Mouse (Mus musculus) CD4-positive, CD25-positive, alpha-beta regulatory T cell, adult 2 months (primary cell): ENCODE measurements around the gene Zfhx3.

Experiments
- DNase-seq: peaks from one replicate; pipeline ENCODE4 v3.0.0-alpha.2; 2012; ENCODE audit warnings: low read depth, low spot score

Gene Zfhx3

DNA sequence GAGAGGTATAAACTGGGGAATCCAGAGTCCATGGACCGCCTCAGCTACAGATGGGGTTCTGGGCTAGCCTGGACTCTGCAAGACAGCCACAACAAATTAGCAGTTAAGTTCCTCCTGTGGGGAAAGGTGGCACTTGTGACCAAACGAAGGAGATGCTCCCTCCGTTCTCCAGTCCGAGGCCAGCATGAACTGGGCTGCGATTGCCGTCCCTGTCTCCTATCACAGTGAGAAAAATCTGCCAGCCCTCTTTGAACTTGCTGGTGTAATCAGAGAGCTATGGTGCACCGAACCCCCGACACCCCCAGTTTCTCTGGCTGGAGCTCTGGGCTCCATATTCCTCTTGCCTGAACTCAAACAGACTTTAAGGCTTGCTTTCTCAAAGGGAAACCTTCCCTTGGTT, 945.4 kb downstream of the Zfhx3 start:
- peak; percentile 12 for DNase-seq

DNA sequence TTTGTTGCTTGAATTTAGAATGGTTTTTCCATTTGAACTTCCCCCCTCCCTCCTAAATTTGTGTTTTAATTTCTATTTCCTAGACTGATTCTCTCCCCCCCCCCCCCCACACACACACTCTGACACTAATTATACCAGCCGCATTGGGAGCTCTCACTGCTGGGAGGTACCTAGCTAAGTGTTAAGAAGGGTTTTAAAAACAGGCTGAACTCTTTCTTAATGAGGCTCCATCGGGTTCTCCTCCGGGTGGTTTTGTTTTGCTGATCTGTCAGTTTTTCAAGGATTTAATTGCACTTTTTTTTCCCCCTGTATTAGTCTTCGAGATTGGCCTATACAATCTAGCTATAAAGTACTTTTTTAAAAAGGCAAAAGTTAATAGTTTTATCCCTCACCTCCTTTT, 946.5 kb downstream of the Zfhx3 start:
- DNase-seq: no peak

- no peak for DNase-seq
These were observed 947.0 kb downstream of the Zfhx3 start for GRCm38 (mm10) chr8:108889406-108889805.

- no peak for DNase-seq
These were observed 951.8 kb downstream of the Zfhx3 start for GRCm38 (mm10) chr8:108894287-108894686.

DNA sequence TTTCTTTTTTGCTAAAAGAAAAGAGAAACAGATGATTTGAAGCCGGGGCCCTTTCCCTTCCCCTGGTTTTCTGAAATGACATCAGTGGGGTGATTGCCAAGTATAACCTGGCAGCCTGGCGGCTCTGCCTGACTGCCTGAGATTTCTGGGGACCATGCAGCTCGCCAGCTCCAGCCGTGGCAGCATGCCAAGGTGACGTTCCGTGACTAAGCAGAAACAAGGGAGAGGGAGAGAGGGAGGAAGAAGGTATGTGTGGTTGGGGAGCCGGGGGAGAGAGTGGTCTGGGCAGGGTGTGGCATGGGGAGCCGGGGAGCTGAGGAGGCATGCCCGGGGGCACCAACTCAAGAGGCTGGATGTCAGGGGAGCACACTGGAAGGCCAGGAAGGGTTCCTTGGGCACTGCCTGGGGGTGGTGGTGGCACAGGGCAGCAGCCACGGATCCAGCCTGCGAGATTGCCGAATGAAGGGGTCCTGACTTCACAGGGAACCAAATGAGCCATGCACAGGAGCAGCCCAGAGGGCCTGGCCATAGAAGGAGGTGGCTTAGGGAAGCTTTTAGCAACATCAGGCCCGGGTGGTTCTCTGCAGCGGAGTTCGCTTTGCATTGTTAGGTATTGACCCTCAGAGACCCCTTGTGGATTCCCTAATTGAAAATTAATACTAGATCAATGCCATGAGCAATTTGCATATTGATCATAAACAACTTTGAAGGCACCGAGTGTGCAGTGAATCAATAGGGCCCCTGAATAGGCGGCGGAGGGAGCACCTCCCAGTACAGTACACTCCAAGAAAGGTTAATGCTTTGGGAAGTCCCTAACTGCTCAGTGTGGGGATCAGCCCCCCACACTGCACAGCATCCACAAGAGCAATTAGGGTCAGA, 954.3 kb downstream of the Zfhx3 start:
- no peak for DNase-seq

DNA sequence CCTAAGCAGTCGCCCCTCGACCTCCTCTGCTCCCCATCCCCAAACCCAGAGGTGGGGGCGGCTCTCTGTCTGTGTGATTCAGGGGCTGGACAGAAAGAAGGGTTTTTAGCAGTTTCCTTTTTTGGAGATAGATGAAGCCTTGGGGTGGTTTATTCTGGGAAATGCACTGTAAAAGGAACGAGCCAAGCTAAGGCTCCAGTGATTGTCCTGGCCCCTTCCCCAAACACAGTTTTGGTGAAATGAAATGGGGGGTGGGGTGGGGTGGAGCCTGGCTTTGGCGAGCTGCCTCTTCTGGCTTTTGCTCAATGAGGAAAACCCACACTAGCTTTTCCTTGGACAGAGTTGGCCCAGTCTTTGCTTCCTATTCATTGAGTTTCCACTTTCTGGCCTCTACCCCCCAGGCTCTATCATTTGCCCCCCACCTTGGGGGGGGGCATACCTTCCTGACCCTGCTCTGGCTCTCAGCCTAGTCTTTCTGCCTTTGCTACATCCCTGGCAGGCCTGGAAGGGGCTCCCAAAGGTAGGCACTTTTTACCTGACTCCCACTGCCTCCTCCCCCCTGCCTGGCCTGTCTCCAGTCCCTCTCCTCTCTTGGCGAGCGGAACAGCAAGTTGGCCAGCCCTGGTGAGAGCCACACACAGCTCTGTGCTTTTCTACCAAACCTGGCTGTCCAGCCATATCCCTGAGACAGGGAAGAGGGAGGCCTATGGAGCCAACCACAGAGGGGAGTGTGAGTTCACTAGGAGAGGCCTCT, 955.1 kb downstream of the Zfhx3 start:
- no peak for DNase-seq

- no peak for DNase-seq
These were observed 956.9 kb downstream of the Zfhx3 start for GRCm38 (mm10) chr8:108899251-108899771.

DNA sequence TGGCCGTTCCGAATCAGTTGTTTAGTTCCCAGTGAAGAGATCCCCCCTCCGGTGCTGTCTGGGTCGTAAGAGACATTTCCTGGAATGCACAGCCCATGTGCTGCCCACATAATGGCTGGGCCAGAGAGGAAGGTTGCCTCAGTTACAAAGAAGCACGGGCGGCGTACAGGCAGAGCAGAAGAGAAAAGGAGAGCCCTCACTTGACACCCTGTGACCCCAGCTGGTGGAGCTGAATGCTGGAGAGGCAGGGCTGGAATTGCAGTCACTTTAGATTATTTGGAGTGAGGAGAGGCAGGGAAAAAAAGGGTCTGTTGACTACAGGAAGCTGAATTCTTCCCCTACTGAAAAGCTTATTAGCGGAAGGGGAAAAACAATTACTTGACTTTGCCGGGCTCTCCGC, 958.1 kb downstream of the Zfhx3 start:
- no peak for DNase-seq

GRCm38 (mm10) chr8:108901208-108901607, 958.8 kb downstream of the Zfhx3 start:
- DNase-seq: no peak

GRCm38 (mm10) chr8:108903550-108903949, 961.1 kb downstream of the Zfhx3 start:
- no peak for DNase-seq

- peak; percentile 45 for DNase-seq
These were observed 962.0 kb downstream of the Zfhx3 start for GRCm38 (mm10) chr8:108904288-108904971.

DNA sequence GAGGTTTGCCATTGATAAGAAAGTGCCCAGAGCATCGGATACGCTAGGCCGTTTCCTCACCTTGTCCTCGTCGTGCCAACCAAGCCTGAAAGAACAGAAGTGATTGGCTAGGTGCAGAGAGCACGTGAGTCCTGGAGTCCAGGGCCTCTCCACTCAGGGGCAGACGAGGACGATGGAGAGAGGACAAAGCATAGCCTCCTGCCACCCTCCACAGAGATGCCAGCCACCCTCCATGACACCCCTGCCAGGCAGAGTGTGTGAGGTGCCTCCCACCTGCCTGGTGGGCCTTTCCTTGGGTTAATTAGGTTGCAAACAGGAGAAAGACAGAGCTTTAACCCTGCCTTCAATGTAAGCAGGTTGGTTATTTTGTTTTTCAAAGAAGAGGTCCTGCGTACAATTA, 965.6 kb downstream of the Zfhx3 start:
- DNase-seq: no peak

DNA sequence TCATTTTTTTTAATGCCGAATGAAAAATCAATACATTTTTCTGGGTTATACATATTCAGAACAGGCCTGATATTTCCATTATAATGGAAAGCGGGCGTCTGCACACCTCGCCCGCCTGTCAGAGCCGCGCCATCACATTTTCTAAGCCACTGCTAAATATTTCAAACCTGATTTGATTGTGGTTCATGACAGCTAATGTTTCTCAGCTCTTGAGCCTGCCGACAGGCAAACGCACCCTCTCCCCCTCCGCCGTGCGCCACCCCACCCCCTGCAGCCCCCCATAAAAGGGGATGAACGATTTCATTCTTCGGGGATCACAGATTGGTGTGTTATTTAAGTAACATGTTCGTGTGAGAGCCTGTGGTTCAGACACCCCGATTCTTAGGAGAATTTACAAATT, 966.1 kb downstream of the Zfhx3 start:
- no peak for DNase-seq

DNA sequence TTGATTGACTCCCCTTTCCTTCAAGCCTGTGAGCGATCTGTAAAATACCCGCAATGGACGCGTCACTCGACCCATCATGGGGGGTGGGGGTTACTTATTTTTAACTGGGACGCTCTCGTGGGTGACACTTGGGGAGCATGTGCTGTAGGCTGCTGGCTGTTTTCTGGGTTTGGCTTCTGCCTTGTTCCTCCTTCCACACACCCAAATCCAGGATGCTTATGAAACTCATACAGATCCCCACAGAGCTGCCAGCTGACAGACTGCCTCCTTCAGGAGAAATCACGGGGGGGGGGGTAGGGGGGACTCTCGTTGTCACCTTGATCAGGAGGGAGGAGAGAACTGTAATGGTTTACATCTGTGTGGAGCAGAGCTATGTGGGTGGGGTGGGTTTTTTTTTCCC, 966.6 kb downstream of the Zfhx3 start:
- no peak for DNase-seq

DNA sequence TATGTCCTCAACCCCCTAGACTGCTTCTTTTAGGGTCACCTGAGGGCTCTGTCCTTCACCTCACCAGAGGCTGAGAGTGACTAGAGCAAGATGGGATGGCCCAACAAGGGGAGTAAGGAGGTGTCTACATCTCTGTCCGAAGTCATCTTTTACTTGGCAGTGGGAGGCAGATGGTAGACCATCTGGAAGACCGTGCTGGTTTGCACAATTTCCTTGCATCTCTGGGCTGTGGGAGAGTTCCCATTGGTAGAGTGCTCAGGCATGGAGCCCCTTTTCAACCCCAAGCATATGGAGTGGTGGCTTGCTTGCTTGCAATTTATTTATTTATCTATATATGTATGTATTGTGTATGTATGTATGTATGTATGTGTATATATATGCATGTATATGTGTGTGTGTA, 967.0 kb downstream of the Zfhx3 start:
- DNase-seq: no peak

GRCm38 (mm10) chr8:108910843-108911242, 968.4 kb downstream of the Zfhx3 start:
- peak; percentile 10 for DNase-seq

- peak; percentile 89 for DNase-seq
These were observed 969.1 kb downstream of the Zfhx3 start for GRCm38 (mm10) chr8:108911511-108911910.

- no peak for DNase-seq
These were observed 970.6 kb downstream of the Zfhx3 start for GRCm38 (mm10) chr8:108912998-108913397.

- DNase-seq: peak; percentile 14
These were observed 973.0 kb downstream of the Zfhx3 start for GRCm38 (mm10) chr8:108915425-108915824.

DNA sequence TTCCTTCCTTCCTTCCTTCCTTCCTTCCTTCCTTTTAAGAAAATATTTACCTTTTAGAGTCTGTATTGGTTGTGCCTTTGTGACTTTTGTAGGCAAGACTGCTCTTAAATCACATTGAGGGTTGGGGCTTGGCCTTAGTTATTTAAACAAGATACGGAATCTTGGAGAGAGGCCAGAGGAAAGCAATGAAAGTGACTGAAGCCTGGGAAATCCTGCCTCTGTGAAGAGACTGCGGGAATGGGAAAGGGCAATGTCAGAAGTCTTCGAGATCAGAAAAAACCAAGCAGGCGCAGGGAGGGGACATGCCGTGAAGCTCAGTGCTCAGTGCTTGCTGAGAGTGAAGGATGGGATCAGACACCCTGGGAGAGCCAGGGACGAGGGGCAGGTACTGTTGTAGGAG, 973.4 kb downstream of the Zfhx3 start:
- no peak for DNase-seq

- DNase-seq: no peak
These were observed 977.7 kb downstream of the Zfhx3 start for GRCm38 (mm10) chr8:108920151-108920550.

DNA sequence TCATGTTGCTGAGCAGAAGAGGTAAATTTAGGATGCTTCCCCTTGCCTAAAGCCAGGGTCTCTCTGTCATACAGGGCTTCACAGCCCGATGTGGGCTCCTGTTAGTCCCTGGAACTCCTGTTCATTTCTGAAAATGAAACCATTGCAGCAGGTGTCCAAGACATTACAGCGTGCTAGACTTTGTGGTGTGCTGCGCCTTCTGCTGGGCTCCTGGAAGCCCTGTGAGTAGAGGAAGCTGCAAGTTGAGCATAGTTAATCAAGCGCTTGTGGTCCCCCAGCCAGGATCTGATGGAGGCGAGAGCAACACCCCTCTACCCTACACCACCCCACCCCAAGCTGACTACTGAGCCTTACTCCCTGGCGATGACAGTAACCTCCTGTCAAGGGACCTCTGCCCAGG, 980.7 kb downstream of the Zfhx3 start:
- DNase-seq: no peak
